Mouse (Mus musculus) midbrain, embryonic 11.5 days (tissue): ENCODE measurements around the gene Pafah1b3. TPM values are rescaled to one million over a fixed set of nuclear protein-coding genes. Genes with fewer than 3 reads are reported as not detected.
"Not testable (repeated sequence)": the region's sequence is repeated elsewhere in the genome, so short reads cannot be mapped to it uniquely, and the experiment has no call there.

Source experiments
- ATAC-seq: fragments of 200-750 bp; cut with Nextera tagmentation; 2 replicates; pipeline ENCODE4 v1.8.0; 2017; ENCODE audit warnings: moderate TSS enrichment, moderate library complexity; ENCODE audit not compliant: low FRiP score
- DNase-seq: peaks from one replicate; pipeline ENCODE4 v3.0.0; 2015; ENCODE audit warnings: low spot score; ENCODE audit errors: missing footprints
- H3K27ac ChIP-seq: fragments of 300-500 bp; sonication (generic); 2 replicates; pipeline ENCODE4 v1.5.1; 2014; ENCODE audit warnings: low read depth, low read length
- H3K27me3 ChIP-seq: fragments of 300-500 bp; sonication (generic); 2 replicates; pipeline ENCODE4 v1.6.1; 2014; ENCODE audit warnings: mild to moderate bottlenecking, low read length, moderate library complexity, mixed read lengths; ENCODE audit not compliant: control insufficient read depth, insufficient read depth
- H3K36me3 ChIP-seq: fragments of 300-500 bp; sonication (generic); 2 replicates; pipeline ENCODE4 v1.6.1; 2014; ENCODE audit warnings: mild to moderate bottlenecking, low read length, moderate library complexity, mixed read lengths; ENCODE audit not compliant: control insufficient read depth, insufficient read depth
- H3K4me1 ChIP-seq: fragments of 300-500 bp; sonication (generic); 2 replicates; pipeline ENCODE4 v1.6.1; 2014; ENCODE audit warnings: low read length; ENCODE audit not compliant: control insufficient read depth, insufficient read depth
- H3K4me2 ChIP-seq: fragments of 300-500 bp; sonication (generic); 2 replicates; pipeline ENCODE4 v1.6.1; 2014; ENCODE audit warnings: mild to moderate bottlenecking, moderate library complexity
- H3K4me3 ChIP-seq: fragments of 300-500 bp; sonication (generic); 2 replicates; pipeline ENCODE4 v1.5.1; 2014; ENCODE audit warnings: low read depth, low read length
- H3K9ac ChIP-seq: fragments of 300-500 bp; sonication (generic); 2 replicates; pipeline ENCODE4 v1.6.1; 2014; ENCODE audit warnings: low read length
- H3K9me3 ChIP-seq: fragments of 300-500 bp; sonication (generic); 2 replicates; pipeline ENCODE4 v1.6.1; 2016; ENCODE audit warnings: low read length; ENCODE audit not compliant: control insufficient read depth
- WGBS: fragments of 180-500 bp; shearing (Covaris S2); extraction: QIAGEN DNeasy Blood & Tissue Kit; methylation state at CpG from one replicate; pipeline ENCODE4 v1.1.7; 2014; 5-methylcytosine and 5-hydroxymethylcytosine counted together
- polyA plus RNA-seq: library from polyadenylated mRNA; unstranded; fragments of >200 nt; fragmentation: Nextera tagmentation; extraction: Ambion mirVana; gene quantifications from 2 replicates; pipeline ENCODE4 v1.2.1, GENCODE M21; 2014

The Pafah1b3 gene
- polyA plus RNA-seq, 1 experiment from 2014 or later: 332 TPM

GRCm38 (mm10) chr7:25267751-25268463 is 29.9 kb downstream of the Pafah1b3 start:
- under 1% methylated on average over 33 of the region's 33 CpGs for WGBS
- DNase-seq: peak; percentile 99
- H3K4me1 ChIP-seq: peaks cover 17% of the 10 kb centered on the region
- peak; percentile 95 for ATAC-seq
- peak overlapping the region; percentile 55 for H3K4me3 ChIP-seq
- no peaks in the 10 kb centered on the region for H3K27me3 ChIP-seq
- H3K36me3 ChIP-seq: peaks cover 4% of the 10 kb centered on the region; the same call in 1 of the 2 replicates
- H3K9me3 ChIP-seq: no peaks in the 10 kb centered on the region
- peak overlapping the region; percentile 81 for H3K27ac ChIP-seq
- H3K4me2 ChIP-seq: peak overlapping the region; percentile 79
- peak overlapping the region; percentile 76 for H3K9ac ChIP-seq

DNA sequence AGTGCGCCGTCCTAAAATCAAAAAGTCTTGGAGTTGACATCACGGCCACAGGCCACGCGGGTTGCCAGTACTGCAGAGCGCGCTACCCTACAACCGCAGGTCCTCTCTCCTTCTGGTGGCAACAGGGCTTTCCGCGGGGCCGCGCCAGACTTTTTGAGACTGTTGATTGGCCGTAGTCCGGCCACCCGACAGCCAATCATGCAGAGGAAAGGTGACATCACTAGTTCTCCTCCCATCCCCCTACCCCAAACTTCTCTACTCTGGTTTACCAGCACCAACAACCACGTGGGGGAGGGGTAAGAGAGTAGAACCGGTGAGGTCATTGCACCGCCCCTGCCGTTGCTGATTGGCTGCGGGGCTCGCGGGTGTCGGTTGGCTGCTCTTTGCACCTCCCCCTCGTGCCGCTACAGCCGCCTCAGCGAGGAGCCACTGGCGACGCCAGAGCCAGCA is 30.5 kb downstream of the Pafah1b3 start, which contains the start of gene Cic:
Gene Cic, plus strand, starts transcription at position 404 of the 450 bp plus-strand sequence.
- ATAC-seq (peak; percentile 89), DNase-seq (no peak)
- H3K9me3 ChIP-seq: no peaks in the 10 kb centered on the region
- H3K27me3 ChIP-seq: no peaks in the 10 kb centered on the region
- H3K27ac ChIP-seq: peak within 1 kb of the TSS; percentile 81
- peaks cover 2% of the 10 kb centered on the region; the same call in 1 of the 2 replicates for H3K36me3 ChIP-seq
- 0% methylated on average over 29 of the region's 29 CpGs for WGBS
- peak within 1 kb of the TSS; percentile 55 for H3K4me3 ChIP-seq
- H3K4me2 ChIP-seq: peak within 1 kb of the TSS; percentile 79
- peak within 1 kb of the TSS; percentile 76 for H3K9ac ChIP-seq
- H3K4me1 ChIP-seq: peaks cover 17% of the 10 kb centered on the region

DNA sequence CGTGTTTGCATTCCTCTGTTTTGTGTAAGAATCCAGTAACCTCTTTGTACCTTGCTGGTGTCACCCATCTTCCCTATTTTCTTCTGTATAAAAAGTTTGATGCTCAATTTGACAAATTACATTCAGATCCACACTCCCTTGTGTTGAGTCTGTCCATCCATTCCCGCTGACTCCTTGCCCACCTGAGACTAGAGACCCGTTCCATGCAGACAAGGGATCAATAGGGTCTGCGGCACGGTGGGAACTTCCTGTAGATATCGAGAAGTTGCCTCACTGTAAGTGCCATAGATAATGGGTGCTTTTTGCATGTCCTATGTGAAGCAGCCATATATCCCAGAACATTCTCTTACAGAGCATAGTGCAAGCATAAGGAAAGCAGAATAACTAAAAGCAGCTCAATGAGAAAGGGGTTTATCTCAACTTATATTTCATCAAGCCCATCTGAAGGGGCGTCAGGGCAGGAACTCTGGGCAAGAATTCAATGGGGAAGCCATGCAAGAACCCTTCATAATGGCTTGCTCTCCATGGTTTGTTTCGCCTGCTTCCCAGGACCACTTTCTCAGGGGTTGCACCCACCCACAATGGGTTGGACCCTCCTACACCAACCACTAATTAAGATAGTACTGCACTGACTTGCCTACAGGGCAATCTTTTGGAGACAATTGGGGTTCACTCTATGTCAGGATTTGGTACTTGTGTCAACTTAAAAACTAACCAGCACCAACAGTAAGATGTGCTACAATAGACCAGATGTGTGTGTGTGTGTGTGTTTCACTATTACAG is 31.4 kb downstream of the Pafah1b3 start:
- no peak for DNase-seq
- peak overlapping the region; percentile 48 for H3K4me2 ChIP-seq
- WGBS: 88% methylated on average over 8 of the region's 8 CpGs
- no peak for ATAC-seq
- no peaks in the 10 kb centered on the region for H3K9me3 ChIP-seq
- H3K36me3 ChIP-seq: no peaks in the 10 kb centered on the region
- no peaks in the 10 kb centered on the region for H3K27me3 ChIP-seq
- peak overlapping the region; percentile 76; the same call in 1 of the 2 replicates for H3K9ac ChIP-seq
- H3K4me3 ChIP-seq: no peak overlapping the region
- H3K4me1 ChIP-seq: peaks cover 17% of the 10 kb centered on the region
- no peak overlapping the region for H3K27ac ChIP-seq

- 87% methylated on average over 5 of the region's 5 CpGs for WGBS
- H3K9me3 ChIP-seq: not testable (repeated sequence)
Observed at GRCm38 (mm10) chr7:25265743-25266142, 32.0 kb downstream of the Pafah1b3 start.

DNA sequence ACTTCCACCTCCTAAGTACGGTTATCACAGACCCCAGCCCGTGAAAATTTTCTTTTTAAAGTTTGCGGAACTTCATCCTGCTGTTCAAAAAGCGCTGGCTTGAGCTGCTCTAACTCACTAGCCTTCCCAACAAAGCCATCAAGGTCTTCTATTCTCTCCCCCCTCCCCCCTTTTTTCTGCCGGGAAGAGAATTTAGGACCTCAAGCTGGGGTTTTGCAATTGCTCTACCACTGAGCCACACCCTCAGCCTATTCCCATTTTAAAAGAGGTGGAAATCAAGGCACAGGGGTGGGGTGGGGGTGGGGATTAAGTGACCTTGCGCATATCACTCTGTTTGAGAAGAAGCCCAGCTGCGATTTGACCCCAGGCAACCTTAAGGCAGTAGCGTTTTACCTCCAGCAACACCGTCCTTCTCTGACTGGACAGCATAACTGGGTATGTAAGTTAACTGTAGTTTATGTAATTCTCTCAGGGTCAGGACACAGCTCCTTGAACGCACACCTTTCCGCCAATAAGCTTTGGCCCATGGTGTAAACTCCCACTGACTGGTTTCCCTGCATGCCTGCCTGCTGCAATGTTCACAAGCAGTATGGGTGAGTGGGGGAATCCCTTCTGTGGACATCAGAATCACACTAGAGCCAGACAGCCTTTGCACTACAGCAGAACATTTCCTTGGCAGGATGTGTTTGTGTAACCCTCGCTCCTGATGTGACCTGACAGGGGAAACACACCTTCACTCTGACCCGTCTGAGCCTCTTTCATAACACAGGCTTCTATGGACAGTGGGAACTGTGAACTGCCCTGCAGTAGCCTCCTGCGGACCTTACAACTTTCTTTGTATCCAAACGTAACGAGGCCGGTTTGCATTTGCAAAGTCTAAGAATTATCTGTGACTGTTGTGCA is 33.6 kb downstream of the Pafah1b3 start:
- 24% methylated on average over 17 of the region's 17 CpGs for WGBS
- Histone ChIP-seq H3K9ac (no peak overlapping the region), H3K4me2 (no peak overlapping the region), H3K4me3 (no peak overlapping the region), H3K9me3 (no peaks in the 10 kb centered on the region), H3K4me1 (peaks cover 12% of the 10 kb centered on the region), H3K36me3 (no peaks in the 10 kb centered on the region), H3K27me3 (no peaks in the 10 kb centered on the region), H3K27ac (no peak overlapping the region)
- DNase-seq: no peak
- ATAC-seq: no peak

More at GRCm38 (mm10) chr7:25265743-25266142, 32.0 kb downstream of the Pafah1b3 start:
- not testable (repeated sequence) for H3K4me3 ChIP-seq, H3K27me3 ChIP-seq, DNase-seq, H3K4me2 ChIP-seq, H3K9ac ChIP-seq, H3K36me3 ChIP-seq, H3K27ac ChIP-seq, ATAC-seq
- H3K4me1 ChIP-seq: peaks cover 17% of the 10 kb centered on the region

DNA sequence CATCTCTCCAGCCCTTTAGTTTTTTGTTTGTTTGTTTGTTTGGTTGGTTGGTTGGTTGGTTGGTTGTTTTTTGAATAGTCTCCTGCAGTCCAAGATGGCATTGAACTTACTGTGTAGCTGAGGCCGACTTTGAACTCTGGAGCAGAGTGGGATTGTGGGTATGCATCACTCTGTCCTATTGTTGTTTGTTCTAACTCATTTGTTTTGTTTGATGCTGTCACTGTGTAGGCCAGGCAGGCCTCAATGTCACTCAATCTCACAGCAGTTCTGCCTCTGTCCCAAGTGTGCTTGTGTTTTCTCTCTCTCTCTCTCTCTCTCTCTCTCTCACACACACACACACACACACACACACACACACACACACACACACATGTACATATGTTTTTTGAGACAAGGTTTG is 35.9 kb downstream of the Pafah1b3 start:
- H3K4me3 ChIP-seq: no peak overlapping the region
- H3K9ac ChIP-seq: no peak overlapping the region
- no peak overlapping the region for H3K27ac ChIP-seq
- WGBS: 75% methylated on average over 1 of the region's 1 CpGs
- DNase-seq (no peak), ATAC-seq (no peak)
- no peaks in the 10 kb centered on the region for H3K27me3 ChIP-seq
- no peaks in the 10 kb centered on the region for H3K36me3 ChIP-seq
- no peak overlapping the region for H3K4me2 ChIP-seq
- peaks cover 5% of the 10 kb centered on the region for H3K4me1 ChIP-seq
- H3K9me3 ChIP-seq: no peaks in the 10 kb centered on the region

- no peaks in the 10 kb centered on the region for H3K9me3 ChIP-seq
- H3K4me3 ChIP-seq: peak overlapping the region; percentile 92
- H3K4me1 ChIP-seq: peaks cover 31% of the 10 kb centered on the region
- ATAC-seq (no peak), DNase-seq (peak; percentile 94)
- H3K36me3 ChIP-seq: no peaks in the 10 kb centered on the region
- no peaks in the 10 kb centered on the region for H3K27me3 ChIP-seq
- H3K27ac ChIP-seq: peak overlapping the region; percentile 88
- H3K9ac ChIP-seq: peak overlapping the region; percentile 87
- H3K4me2 ChIP-seq: peak overlapping the region; percentile 74
- WGBS: 19% methylated on average over 8 of the region's 8 CpGs
Observed at GRCm38 (mm10) chr7:25251822-25252221, 46.0 kb downstream of the Pafah1b3 start.

- Histone ChIP-seq H3K36me3 (no peaks in the 10 kb centered on the region), H3K27ac (peak overlapping the region; percentile 88), H3K27me3 (no peaks in the 10 kb centered on the region), H3K9me3 (no peaks in the 10 kb centered on the region), H3K4me1 (peaks cover 35% of the 10 kb centered on the region), H3K4me2 (peak overlapping the region; percentile 74), H3K4me3 (peak overlapping the region; percentile 92), H3K9ac (peak overlapping the region; percentile 87)
- peak; percentile 93 for DNase-seq
- WGBS: 2% methylated on average over 22 of the region's 22 CpGs
- peak; percentile 33; the same call in 1 of the 2 replicates for ATAC-seq
Observed at GRCm38 (mm10) chr7:25251071-25251791, 46.6 kb downstream of the Pafah1b3 start.
